Mouse (Mus musculus) left cerebral cortex, adult 18-20 months (tissue): ENCODE data around the gene Sephs1. TPM values are rescaled to one million over a fixed set of nuclear protein-coding genes. Genes with fewer than 3 reads are reported as not detected.

Source experiments
- total RNA-seq, 2 experiments: library from RNA; stranded (reverse); gene quantifications; 2 replicates each; pipeline ENCODE4 v1.2.3; 2021

Gene Sephs1
- total RNA-seq, 2 experiments from 2014 or later: 20.6 to 21.3 TPM

Other genes starting within 250 kb of the Sephs1 start
- 10 to 100 TPM; 52.9 to 60.2 TPM for gene Prpf18, start 229.5 kb upstream of the Sephs1 start, total RNA-seq
- gene Bend7, start 163.7 kb upstream of the Sephs1 start, total RNA-seq: 1 to 10 TPM; 2.6 to 2.7 TPM
- gene Phyh, start 37.5 kb downstream of the Sephs1 start, total RNA-seq: 100 to 1,000 TPM in 1 of 2 experiments, 10 to 100 TPM in 1; 93.1 to 110 TPM
- 1 to 10 TPM; 2.2 to 2.4 TPM for gene Ucma, start 94.6 kb downstream of the Sephs1 start, total RNA-seq
- gene Mcm10, start 131.2 kb downstream of the Sephs1 start, total RNA-seq: under 1 TPM; 0.58 to 0.96 TPM
- 10 to 100 TPM; 19.3 to 20.7 TPM for gene Optn, start 182.5 kb downstream of the Sephs1 start, total RNA-seq